Mouse (Mus musculus) spleen, postnatal 36 days (tissue): Measurements from ENCODE around the gene Rnf166.

ENCODE experiments used
- DNase-seq, 2 experiments: peaks; one replicate each; pipeline ENCODE4 v3.0.0; 2022; ENCODE audit warnings: low spot score in 2 of 2, mixed read lengths in 1 of 2

Rnf166 gene

DNA sequence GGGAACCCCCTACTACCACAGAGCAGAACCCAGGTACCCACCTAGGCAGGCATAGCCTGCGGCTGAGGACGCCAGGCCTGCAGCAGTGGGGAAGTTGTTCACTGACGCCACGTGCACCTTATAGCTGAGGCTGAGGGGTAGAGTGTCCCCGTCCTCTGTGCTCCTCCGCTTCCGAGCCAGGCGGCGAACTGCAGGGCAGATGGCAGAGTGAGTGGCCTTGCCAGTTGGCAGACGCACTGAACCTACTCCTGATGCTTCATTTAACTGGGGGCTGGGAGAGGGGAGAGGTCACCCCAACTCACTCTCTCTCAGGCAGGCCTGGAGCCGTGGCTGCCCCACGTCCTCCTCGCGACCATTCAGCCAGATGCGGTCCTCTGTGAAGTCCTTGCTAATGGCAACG is 36.5 kb downstream of the Rnf166 start:
- no peak for DNase-seq

- DNase-seq, result peak in 1 of 2 experiments; percentile 35
These were observed 38.0 kb downstream of the Rnf166 start for GRCm38 (mm10) chr8:122437708-122438331.

DNA sequence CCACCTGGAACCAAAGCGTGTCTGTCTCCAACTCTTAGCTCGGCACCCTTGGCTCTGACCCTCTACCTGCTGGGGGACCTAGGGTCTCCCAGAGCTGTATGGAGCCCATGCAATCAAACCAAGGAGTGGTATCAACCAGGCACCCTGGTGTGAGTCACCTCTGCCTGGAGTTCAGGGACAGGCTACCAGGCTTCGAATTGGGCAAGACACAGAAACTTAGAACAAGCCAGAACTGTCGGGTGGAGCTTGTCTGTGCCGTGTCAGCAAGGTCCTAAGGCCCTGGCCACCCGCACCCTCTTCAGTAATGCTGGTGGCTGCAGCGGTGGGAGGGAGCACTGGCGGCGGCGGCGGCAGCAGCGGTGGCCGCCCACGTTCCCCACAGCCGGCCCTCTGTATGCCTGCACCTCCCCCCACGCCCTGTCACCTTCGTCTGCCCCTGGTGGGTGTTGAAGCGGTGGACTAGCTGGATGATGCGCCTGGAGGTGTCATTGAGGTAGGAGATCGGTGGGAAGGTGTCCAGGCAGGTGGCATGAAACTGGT is 39.2 kb downstream of the Rnf166 start:
- DNase-seq, result no peak

DNA sequence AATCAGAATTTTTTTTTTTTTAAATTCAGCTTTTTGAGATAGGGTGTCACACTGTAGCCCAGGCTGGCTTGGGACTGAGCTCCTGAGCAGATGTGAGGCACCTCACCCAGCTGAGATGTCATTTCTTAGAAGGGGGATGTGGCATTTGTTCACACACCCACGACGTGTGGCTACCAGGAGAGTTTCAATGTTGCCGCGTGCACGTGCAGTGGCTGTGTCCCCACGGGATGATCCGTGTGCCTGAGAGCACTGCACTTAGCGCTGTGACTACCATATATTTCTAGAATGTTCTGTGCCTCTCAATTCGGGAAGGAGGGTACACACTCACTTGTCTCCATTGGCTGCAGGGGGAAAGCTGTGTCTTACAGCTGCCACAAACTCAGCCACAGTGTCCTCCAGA is 39.7 kb downstream of the Rnf166 start:
- no peak for DNase-seq

GRCm38 (mm10) chr8:122435375-122435774 is 40.5 kb downstream of the Rnf166 start:
- DNase-seq, result no peak

DNA sequence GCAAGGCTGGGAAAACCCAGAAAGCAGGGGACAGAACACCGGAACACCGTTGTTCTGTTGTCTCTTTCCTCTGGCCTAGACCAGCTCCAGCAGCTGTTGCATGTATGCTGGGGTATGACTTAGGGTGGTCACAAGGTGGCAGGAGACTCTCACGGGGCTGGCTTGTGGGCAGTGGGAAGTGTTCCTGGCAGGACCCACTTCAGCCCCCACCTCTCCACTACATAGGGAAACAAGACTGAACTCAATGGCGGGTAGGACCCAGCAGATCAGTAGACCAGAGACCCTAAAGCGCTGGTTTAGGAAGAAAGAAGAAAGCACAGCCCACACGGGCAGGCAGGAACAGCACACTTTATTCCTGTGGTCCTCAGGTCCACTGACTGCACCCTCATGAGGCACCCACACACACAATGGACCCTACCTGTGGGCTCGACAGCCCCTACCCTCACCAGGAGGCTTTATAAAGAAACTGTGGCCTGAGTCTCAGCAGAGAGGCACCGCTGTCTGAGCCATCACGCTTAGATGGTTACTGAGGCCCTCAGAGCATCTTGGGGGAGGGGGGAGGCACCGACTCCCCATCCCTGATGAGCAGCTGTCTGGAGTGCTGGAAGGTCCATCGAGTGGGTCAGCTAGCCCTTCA is 42.5 kb downstream of the Rnf166 start:
- no peak for DNase-seq

- DNase-seq, result peak; percentile 91 to 92
These were observed 43.2 kb downstream of the Rnf166 start, which contains the start of gene Cyba for GRCm38 (mm10) chr8:122432443-122433268. Gene Cyba (minus strand): TSS chr8:122432930.

- DNase-seq, result peak in 1 of 2 experiments; percentile 41
These were observed 44.0 kb downstream of the Rnf166 start for GRCm38 (mm10) chr8:122431694-122432442.

- no peak for DNase-seq
These were observed 45.2 kb downstream of the Rnf166 start for GRCm38 (mm10) chr8:122430646-122431045.

GRCm38 (mm10) chr8:122430058-122430636 is 45.7 kb downstream of the Rnf166 start:
- DNase-seq, result peak; percentile 82 to 85

- peak; percentile 77 to 80 for DNase-seq
These were observed 47.7 kb downstream of the Rnf166 start for GRCm38 (mm10) chr8:122428163-122428562.

GRCm38 (mm10) chr8:122427607-122428006 is 48.3 kb downstream of the Rnf166 start:
- DNase-seq, result no peak

DNA sequence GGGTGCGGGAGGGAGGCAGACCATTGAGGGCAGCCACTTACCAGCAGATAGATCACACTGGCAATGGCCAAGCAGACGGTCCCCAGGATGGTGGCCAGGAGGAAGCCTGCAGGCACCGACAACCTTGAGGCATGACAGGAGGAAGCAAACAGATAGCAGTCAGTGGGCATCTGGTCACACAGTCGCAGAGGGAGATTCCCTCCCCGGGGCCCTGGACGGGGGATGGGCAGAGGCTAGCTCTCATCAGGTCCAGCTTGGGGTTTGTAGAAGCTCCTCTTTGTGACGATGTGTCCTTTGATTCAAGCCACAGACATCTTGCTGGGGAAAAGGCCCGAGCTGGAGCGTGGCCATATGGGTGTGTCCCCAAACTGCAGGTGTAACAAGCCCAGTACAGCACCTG is 49.7 kb downstream of the Rnf166 start:
- no peak for DNase-seq

GRCm38 (mm10) chr8:122423659-122424058 is 52.2 kb downstream of the Rnf166 start:
- DNase-seq, result no peak

- no peak for DNase-seq
These were observed 52.6 kb downstream of the Rnf166 start for GRCm38 (mm10) chr8:122423217-122423616.

- no peak for DNase-seq
These were observed 54.3 kb downstream of the Rnf166 start, which contains the start of gene Il17c for GRCm38 (mm10) chr8:122421376-122422070. Gene Il17c (plus strand): TSS chr8:122422020.

DNA sequence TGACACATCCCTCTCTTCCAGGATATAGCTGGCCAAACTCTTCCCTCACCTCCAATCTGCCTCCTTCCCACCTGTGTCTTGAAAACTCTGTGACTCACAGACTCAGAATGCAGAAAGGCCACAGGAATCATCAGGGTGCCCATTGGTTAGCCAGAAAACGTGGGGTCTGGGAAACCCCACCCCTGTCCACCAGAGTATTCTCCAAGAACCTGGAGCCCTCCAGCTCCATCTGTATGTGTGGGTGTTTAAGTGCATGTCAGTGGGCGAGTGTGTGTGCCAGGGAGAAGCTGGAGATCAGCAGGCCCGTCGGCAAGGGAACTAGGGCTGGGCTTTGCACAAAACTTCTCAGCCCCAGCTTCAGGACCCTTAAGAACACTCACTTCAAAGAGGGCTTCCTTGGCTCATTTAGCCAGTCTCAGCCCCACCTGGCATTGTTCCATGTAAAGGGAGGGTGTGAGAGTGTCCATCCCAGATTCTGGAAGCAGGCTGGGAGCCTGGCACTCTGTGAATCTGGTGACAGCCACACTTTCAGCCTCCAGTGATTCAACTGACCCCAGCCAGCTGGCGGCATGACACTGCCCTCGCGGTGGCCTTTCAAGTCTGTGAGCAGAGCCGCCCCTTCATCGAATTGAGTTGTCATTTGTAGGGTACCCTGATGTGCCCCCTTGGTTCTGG is 55.8 kb downstream of the Rnf166 start:
- no peak for DNase-seq
